Mouse (Mus musculus): ENCODE results near the gene Mcrip1.
"Not testable (repeated sequence)": the region's sequence is repeated elsewhere in the genome, so short reads cannot be mapped to it uniquely, and the experiment has no call there.

The Mcrip1 gene

GRCm38 (mm10) chr11:120549168-120549945 is at the start of gene Mcrip1:
Gene Mcrip1 (minus strand): TSS chr11:120549727.
- DNase-seq: peak; percentile 94 to 97

DNA sequence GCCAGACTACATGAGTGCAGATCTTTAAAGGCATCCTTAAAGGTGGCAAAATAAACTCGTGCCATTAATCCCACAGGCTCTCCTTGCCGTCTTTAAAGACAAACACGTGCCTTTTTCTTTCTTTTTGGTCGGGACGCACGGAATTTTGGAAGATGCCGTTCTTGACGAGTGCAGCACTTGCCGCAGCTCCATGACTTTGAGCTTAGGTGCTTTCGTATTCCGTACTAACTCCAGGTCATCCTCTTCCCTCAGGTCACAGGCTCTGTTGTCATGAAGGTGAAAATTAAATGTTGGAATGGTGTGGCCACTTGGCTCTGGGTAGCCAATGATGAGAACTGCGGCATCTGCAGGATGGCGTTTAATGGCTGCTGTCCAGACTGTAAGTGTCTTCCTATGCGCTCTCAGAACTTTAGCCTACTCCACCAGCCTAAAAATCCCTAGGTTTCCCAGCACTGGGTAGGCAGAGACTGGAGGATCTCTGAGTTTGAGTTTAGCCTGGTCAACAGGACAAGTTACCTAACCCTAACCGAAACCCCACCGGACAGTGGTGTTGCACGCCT is 49.5 kb upstream of the Mcrip1 start:
- no peak for DNase-seq

DNA sequence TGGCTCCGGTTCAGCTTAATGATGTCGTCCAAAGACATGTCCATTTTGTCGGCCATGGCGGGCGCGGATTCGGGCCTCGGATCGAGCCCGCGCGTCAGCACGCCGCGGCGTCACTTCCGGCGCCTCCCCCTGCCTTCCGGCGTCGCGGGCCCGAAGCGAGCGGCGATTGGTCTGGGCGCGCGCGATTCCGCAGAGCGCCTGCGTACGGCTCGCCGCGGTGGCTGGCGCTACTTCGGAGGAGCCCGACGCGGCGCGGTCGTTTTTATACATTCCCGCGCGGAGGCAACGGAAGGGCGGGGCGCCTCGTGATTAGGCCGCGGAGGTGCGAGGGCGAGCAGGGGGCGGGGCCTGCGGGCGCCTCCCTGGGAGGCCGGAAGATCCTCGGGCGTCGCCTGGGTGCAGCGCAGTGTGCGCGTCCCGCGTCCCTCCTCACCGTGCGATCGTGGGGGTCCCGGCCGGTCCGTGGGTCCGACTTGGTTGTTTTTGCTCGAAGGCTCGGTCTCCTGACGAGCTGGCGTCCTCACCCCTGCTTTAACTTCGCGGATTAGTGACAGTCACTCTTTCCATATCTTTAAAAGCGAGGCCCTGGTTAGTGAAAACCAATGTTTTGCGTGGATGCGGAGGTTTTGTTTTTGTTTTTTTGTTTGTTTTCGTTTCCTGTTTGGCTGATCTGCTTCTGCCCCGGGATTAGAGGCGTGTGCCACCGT is 48.9 kb upstream of the Mcrip1 start, which contains the start of the genes Alyref and Anapc11:
Gene Alyref (minus strand): TSS at position 83 of the 707 bp plus-strand sequence.
Gene Anapc11 (plus strand): TSS at position 139 of the 707 bp plus-strand sequence.
- DNase-seq: peak; percentile 92 to 97

- DNase-seq: no peak
Observed at GRCm38 (mm10) chr11:120597240-120598235, 48.0 kb upstream of the Mcrip1 start.

- no peak for DNase-seq
Observed at GRCm38 (mm10) chr11:120588531-120588930, 39.0 kb upstream of the Mcrip1 start.

GRCm38 (mm10) chr11:120583937-120584336 is 34.4 kb upstream of the Mcrip1 start:
- no peak for DNase-seq

DNA sequence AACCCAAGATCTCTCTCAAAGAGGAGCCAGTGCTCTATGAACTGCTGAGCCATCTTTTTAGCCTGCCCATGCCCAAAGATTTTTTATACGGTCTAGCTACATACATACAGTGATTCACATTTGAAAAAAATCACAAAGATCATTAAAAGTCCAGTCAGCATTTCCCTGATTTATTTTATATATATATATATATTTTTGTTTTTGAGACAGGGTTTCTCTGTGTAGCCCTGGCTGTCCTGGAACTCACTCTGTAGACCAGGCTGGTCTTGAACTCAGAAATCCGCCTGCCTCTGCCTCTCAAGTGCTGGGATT is 33.4 kb upstream of the Mcrip1 start:
- not testable (repeated sequence) for DNase-seq

GRCm38 (mm10) chr11:120582268-120582981 is 32.9 kb upstream of the Mcrip1 start:
- peak; percentile 41 to 44 for DNase-seq

DNA sequence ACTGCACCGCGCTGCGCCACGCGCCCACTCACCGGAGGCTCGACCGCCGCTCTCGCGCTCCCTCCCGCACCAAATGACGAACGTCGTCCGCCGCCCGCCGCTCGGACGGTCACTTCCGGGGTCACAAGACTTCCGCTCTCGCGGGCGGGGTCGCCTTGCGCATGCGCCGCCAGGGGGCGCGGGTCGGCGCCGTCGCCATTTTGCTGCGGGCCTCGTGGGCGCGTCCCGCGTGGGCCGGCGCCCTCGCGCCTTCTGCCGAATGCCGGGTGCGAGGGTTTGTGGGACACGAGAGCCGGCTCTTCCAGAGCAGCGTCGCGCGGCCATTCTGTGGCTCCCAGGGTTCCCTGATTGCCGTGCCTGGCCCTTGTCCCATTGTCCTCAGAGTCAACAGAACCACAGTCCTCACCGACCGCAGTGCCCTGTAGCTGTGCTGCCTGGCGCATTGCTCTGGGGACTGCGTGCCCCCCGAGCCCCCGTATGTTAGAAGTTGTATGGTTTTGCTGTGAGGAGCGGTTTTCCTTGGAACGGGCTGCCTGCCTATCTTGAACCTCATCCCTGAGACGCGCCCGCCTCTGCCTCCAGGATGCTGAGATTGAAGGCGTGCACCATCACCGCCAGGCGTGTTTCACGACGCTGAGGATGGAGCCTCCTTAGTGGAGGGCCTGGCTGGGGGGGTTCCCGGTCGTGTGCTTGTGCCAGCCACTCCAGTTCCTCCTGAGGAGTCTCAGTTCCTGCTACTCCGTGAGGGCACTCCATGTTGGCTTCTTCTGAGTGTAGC is 32.2 kb upstream of the Mcrip1 start, which contains the start of gene Arhgdia:
Gene Arhgdia (minus strand): TSS at position 135 of the 778 bp plus-strand sequence.
- DNase-seq: peak; percentile 83 to 92

GRCm38 (mm10) chr11:120580871-120581331 is 31.4 kb upstream of the Mcrip1 start:
- peak; percentile 36 to 61 for DNase-seq

DNA sequence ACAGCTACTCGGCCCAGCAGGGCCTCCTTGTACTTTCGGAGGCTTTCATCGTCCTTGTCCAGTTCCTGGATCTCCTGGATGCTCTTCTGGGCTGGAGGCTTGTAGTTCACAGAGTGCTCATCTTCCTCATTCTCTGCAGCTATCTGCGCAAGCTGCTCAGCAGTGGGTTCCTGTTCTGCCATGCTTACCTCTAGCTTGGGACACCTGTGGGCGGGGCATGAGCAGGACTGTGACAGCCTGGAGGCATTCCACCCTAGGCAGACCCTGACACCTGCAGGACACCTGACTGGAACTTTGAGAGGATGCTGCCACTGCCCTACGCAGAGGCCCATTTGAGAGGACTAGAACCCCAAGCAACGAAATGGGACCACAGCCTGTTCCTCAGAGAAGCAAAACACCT is 30.7 kb upstream of the Mcrip1 start:
- peak in 1 of 2 experiments; percentile 24 for DNase-seq

- DNase-seq: peak; percentile 70 to 79
Observed at GRCm38 (mm10) chr11:120579316-120580107, 30.0 kb upstream of the Mcrip1 start.

GRCm38 (mm10) chr11:120578694-120579243 is 29.2 kb upstream of the Mcrip1 start:
- DNase-seq: peak; percentile 19 to 33

GRCm38 (mm10) chr11:120578024-120578693 is 28.6 kb upstream of the Mcrip1 start:
- DNase-seq: no peak

DNA sequence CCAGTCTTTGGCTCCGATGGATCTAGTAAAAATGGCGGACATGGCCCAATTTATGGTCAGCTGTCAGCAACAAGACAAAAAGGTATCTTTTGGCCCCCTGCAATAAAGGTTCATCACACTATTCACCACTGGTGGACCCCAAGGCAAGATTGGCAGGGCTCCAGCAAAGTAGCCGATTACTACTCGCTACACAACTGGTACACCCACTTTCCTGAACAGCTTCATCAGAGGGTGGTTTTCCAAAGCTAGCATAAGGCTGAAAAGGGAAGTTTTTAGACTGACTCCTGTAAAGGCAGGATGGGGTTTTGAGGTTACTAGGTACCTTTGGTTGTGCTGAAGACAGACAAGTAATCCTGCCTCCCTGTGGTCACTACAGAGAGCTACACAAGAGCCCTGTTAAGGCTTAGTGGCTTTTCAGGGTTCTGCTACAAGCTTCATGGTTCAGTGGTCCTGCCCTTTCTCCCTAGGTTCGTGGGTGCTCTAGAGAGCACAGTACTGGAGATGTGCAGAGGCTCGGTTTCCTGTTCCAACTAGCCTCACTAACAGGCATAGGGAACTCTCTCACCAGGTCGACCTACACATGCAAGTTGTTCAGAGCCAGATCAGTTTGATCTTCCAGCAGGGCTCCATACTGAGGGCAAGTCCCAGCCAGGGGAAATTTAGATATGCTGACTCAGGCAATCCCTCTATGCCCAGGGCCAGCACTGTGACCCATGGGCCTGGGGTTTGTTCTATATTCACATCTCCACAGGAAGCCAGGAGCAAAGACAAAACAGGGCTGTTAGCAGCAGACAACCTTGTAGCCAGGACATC is 27.9 kb upstream of the Mcrip1 start:
- peak in 1 of 2 experiments; percentile 39 for DNase-seq

DNA sequence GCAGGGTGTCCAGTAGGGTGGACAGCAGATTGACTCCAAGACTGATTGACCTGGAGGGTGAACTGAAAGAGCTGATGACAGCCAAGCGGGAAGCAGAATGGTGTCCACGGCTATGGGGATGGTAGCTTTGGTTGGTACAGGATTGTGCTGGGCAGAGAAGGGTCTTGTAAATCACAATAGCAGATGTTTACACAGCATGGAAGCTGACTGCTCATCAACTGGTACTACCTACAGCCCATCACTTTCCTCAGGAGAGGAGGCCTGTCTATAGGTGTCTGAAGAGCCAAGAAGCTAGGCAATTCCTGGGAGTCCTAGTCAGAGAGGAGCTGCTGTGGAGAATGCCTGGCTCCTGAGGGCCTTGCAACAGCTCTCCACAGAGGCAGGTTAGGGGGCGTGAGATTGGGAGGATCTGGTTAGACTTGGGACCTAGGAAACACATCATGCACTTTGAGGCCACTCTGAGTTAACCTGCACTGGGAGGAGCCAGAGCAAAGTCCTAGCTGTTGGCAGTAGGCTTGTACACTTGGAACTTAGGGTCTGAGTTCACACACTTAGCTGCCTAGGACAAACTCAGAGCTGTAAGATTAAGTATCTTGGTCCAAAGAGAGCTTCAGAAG is 26.9 kb upstream of the Mcrip1 start:
- no peak for DNase-seq

DNA sequence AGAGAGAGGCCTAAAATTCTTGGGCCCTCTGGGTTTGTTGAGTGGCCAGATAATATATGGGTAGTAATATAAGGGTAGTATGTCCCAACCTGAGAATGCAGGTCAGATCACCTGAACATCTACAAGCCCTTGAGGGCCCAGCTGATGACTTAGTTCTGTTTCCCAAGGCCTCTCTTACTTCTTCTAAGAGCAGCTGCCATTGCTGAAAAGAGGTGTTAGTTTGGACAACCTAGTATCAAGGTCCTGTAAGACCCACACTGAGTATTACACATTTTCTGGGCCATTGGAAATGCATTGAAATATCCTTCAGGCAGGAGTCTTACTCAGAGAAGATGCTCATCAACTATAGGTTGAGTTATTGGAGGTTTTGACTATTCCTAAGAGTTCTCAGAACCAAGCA is 26.4 kb upstream of the Mcrip1 start:
- DNase-seq: no peak

- DNase-seq: no peak
Observed at GRCm38 (mm10) chr11:120575046-120575445, 25.5 kb upstream of the Mcrip1 start.
